Mouse (Mus musculus): Measurements from ENCODE around the gene Tmem217.

DNA sequence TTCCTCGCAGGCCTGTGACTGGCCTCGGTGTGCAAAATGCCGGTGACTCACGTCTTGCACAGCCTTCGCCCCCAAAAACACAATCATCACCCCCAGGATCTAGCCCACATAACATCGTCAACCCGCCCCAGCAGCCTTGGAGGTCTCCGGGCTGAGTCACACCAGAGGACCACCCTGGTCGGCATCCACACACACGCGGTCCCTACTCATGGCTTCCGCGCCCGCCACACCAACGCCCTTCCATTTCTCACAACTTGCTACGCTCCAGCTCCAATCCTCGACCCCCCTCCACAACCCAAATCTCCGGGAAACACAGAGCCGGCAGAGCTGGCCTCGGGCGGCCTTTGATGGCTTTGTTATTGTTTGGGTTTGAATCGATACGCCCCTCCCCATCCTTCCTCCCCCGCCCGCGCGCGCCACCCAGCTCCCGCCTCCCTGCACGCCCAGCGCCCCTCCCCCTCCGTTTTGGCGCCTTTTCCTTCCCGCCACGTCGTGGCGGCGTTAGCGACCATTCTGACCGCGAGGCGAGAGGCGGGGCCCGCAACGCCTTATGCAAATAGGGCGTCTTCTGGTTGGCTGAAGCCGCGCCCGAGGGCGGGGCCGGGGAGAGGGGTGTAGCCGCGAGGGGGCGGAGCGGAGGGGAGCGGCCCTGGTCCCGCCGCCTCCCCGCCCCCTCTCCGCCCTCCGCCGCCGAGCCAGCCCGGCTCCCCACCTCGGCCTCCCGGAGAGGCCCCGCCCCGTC, 62.0 kb downstream of the Tmem217 start:
- no peak for TF ChIP-seq POLR2A (IDR thresholded peaks at IDR 0.05; ENCODE audit: extremely low read depth, insufficient read depth, low read length)
- no peak for TF ChIP-seq CTCF (IDR thresholded peaks at IDR 0.05; ENCODE audit: extremely low read depth, insufficient read depth, low read length)

All from cortical plate, adult 2 months (tissue).